Mouse (Mus musculus): ENCODE data around the gene Slc29a3. TPM values are rescaled to one million over a fixed set of nuclear protein-coding genes. Genes with fewer than 3 reads are reported as not detected.

The Slc29a3 gene
- total RNA-seq, 2 experiments from 2014 or later = 13.0 to 13.2 TPM

DNA sequence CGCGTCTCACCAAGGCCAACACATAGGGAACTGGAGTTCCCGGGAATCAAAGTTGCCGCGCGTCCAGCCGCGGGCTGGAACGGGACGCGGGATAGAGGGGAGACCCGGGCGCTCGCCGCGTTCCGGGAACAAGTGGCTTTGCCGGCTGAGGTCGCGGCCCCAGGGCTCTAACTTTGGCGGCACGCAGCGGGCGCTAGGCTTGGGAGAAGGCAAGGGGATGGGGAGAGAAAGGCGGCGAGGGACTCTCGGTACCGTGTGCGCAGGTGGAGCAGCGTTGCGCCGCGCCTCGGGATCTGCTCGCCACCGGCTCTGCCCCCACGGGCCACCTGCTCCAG lies 66.0 kb downstream of the Slc29a3 start:
- intact Hi-C loops (cut with DNase I) = loop anchor here (2.0 to 5.0 kb wide), 2 partner anchors 79 to 270 kb away; no protein-coding TSS in a partner anchor
- H3K27ac ChIP-seq = no peak overlapping the region
- no peak for TF ChIP-seq CTCF (IDR thresholded peaks at IDR 0.05)
- peak in 1 of 2 experiments; percentile 18 for DNase-seq (ENCODE audit: extremely low spot score in 1 of 2, low spot score in 2 of 2)
- peak overlapping the region; percentile 75 for H3K4me3 ChIP-seq

DNA sequence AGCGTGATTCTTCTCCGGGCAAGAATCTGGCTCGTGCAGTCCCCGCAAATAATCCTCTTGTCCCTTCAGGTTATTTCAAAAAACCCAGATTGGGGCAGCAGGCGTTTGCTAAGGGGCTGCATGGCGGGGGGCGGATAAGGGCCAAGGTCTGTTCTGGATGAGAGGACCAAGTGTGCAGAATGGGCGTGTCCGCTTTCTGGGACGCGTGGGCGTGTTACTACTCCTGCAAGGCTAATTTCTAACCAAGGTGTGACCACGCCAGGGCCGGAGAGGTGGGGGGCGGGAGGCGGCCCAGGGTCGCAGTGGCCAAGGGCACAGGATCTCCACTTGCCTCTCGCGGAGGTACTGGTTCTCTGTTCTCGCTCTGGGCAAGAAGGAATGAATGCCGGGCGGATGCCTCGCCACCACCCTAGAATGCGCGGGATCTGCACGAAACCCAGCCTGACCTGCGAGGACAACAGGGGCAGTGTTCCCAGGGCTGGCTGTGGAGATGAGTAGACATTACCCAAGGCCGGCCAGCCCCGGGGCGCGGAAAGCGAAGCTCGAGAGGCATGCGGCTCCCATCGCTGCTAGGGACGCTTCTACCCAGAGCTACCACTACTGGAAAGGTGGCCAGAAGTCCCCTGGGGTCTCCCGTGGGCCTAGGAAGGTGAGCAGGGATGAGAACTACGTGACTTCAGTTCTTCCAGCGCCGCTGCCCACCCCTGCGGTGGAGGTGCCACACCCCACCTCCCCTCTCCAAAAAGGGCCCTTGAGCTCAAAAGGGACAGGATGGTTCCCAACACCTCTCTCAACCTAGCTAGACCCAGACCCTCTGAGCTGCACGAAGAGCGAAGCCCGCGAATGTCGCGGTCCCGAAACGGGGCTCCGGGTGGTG lies 66.6 kb downstream of the Slc29a3 start:
- Histone ChIP-seq H3K4me3 (peak overlapping the region; percentile 75), H3K27ac (no peak overlapping the region)
- no peak for TF ChIP-seq CTCF (IDR thresholded peaks at IDR 0.05)
- DNase-seq (ENCODE audit: extremely low spot score in 1 of 2, low spot score in 2 of 2) = no peak
- intact Hi-C loops (cut with DNase I) = loop anchor here (2.0 to 5.0 kb wide), 2 partner anchors 79 to 269 kb away; no protein-coding TSS in a partner anchor

DNA sequence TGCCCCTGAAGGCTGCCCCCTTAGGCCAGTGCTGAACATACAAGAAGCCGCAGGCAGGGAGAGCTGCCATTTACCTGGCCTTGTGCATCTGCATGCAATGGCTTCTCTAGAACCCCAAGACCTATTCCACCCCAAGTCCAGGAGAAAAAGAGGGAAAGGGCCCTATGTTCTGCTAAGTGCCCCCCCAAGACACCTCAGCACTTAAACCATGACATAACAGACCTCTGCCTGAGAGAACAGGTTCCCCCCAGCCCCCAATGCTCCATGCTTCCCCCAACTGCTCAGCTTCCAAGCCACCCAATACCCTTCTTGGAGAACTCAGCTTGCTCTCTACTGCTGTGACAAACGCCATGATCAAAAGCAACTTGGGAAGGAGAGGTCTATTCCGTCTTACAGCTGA lies 73.7 kb downstream of the Slc29a3 start:
- no peak for DNase-seq (ENCODE audit: extremely low spot score in 1 of 2, low spot score in 2 of 2)
- intact Hi-C loops (cut with DNase I) = no loop called here
- TF ChIP-seq CTCF (IDR thresholded peaks at IDR 0.05) = no peak
- no peak overlapping the region for H3K4me3 ChIP-seq
- H3K27ac ChIP-seq = no peak overlapping the region

DNA sequence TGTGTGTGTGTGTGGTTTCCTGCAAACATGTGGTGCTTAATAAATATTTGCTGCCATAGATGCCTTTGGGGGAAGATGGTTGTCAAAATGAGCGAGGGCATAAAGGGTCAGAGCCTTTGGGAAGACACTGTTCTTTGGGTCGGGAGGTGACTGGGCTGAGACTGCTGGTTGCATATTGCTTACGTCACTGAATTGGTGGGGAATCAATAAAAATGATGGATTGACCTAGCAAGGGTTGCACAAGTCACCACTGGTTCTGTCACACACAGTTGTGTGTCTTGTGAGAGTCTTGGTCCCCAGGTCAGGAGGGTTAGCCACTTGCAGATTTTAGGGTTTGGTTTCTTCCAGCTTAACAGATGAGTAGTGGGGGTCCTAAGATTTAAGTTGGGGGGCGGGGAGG lies 75.3 kb downstream of the Slc29a3 start:
- Histone ChIP-seq H3K4me3 (no peak overlapping the region), H3K27ac (no peak overlapping the region)
- no peak for TF ChIP-seq CTCF (IDR thresholded peaks at IDR 0.05)
- DNase-seq (ENCODE audit: extremely low spot score in 1 of 2, low spot score in 2 of 2) = no peak
- intact Hi-C loops (cut with DNase I) = no loop called here

DNA sequence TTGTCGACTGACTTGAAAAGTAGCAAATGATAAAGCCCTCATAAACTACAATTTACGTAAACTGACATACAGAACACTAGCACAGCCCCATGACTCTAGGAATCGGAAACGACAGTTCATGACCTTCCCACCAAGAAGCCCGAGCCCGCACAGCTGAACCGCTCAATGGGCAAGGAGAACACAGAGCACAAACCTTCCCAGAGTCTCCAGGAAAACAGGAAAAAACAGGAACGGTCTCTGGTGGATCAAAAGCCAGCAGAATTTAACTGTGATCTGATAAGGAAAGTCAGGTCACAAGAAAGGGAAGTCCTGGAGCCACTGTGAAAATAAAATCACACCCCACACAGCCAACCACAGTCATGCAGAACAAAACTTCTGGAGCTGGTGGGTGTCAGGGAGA lies 82.4 kb downstream of the Slc29a3 start:
- intact Hi-C loops (cut with DNase I) = no loop called here
- no peak overlapping the region for H3K27ac ChIP-seq
- H3K4me3 ChIP-seq = no peak overlapping the region
- DNase-seq (ENCODE audit: extremely low spot score in 1 of 2, low spot score in 2 of 2) = no peak
- no peak for TF ChIP-seq CTCF (IDR thresholded peaks at IDR 0.05)

DNA sequence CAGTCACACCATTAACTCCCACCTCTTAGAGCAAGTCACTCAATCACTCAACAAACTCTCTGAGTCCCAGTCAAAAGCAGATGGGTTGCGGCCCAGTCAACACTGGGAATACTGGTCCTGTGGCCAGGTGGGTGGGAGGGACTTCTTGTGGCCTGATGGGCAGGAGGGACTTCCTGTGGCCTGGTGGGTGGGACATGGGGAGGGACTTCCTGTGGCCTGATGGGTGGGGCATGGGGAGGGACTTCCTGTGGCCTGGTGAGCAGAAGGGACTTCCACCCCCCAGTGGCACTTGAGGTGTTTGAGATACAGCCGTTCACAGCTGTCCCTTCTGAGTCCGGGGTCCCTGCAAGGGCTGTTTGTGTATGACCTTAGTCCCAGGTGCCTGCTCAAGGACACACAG lies 84.0 kb downstream of the Slc29a3 start:
- intact Hi-C loops (cut with DNase I) = no loop called here
- H3K4me3 ChIP-seq = no peak overlapping the region
- H3K27ac ChIP-seq = no peak overlapping the region
- no peak for DNase-seq (ENCODE audit: extremely low spot score in 1 of 2, low spot score in 2 of 2)
- TF ChIP-seq CTCF (IDR thresholded peaks at IDR 0.05) = no peak

Other genes starting within 250 kb of the Slc29a3 start
- 1 to 10 TPM; 1.2 to 2.2 TPM for gene Cdh23, start 56.3 kb downstream of the Slc29a3 start, total RNA-seq (2021)
- gene Unc5b, start 78.8 kb upstream of the Slc29a3 start, total RNA-seq (2021) = 10 to 100 TPM in 1 of 2 experiments, 1 to 10 TPM in 1; 9.0 to 10.3 TPM

Data from left cerebral cortex, adult 2 months (tissue).